Mouse (Mus musculus) G1E (cell line): ENCODE results near the gene Cerk. TPM values are rescaled to one million over a fixed set of nuclear protein-coding genes. Genes with fewer than 3 reads are reported as not detected.
A peak's percentile ranks its signal among the peaks of the same experiment; 100 is the strongest.
"Not testable (repeated sequence)": the region's sequence is repeated elsewhere in the genome, so short reads cannot be mapped to it uniquely, and the experiment has no call there.

Experiments used
- ATAC-seq: 2 replicates; pipeline ENCODE4 v1.8.0; 2016; ENCODE audit warnings: mild to moderate bottlenecking; ENCODE audit not compliant: insufficient number of reproducible peaks, poor library complexity, low FRiP score, severe bottlenecking; ENCODE audit errors: extremely low read depth
- DNase-seq: peaks from one replicate; pipeline ENCODE4 v3.0.0; 2012; ENCODE audit warnings: low spot score
- H3K27me3 ChIP-seq: 2 replicates; pipeline ENCODE4 v1.6.1; 2012; ENCODE audit warnings: mild to moderate bottlenecking, low read length, inconsistent platforms; ENCODE audit not compliant: insufficient read depth
- H3K36me3 ChIP-seq: replicated peaks from 2 replicates; pipeline ENCODE3; 2012; ENCODE audit warnings: mild to moderate bottlenecking, inconsistent platforms
- H3K4me1 ChIP-seq: 2 replicates; pipeline ENCODE4 v1.6.1; 2012; ENCODE audit warnings: low read depth, low read length, inconsistent platforms, mixed read lengths; ENCODE audit not compliant: insufficient read depth
- H3K4me3 ChIP-seq: 2 replicates; pipeline ENCODE4 v1.5.1; 2012; ENCODE audit warnings: low read depth, mild to moderate bottlenecking, inconsistent platforms, low read length, moderate library complexity, mixed read lengths
- H3K9me3 ChIP-seq: replicated peaks from 2 replicates; pipeline ENCODE4 v1.6.1; 2012; ENCODE audit warnings: inconsistent platforms
- CTCF ChIP-seq: IDR thresholded peaks from 2 replicates; pipeline ENCODE4 v1.5.1; 2012; ENCODE audit warnings: low read depth, low read length, inconsistent platforms, mixed read lengths
- GATA1 ChIP-seq: IDR thresholded peaks from 2 replicates; pipeline ENCODE4 v1.6.1; 2012; ENCODE audit warnings: borderline replicate concordance, low read length, inconsistent platforms, mixed read lengths
- GATA2 ChIP-seq: IDR thresholded peaks from 2 replicates; pipeline ENCODE4 v1.6.1; 2012; ENCODE audit warnings: low read depth, low read length, inconsistent platforms, borderline replicate concordance
- POLR2AphosphoS5 ChIP-seq: IDR thresholded peaks from 2 replicates; pipeline ENCODE4 v1.6.1; 2012; ENCODE audit warnings: low read depth, low read length, inconsistent platforms; ENCODE audit not compliant: insufficient replicate concordance
- TAL1 ChIP-seq: conservative IDR thresholded peaks from 2 replicates; pipeline ENCODE4 v1.6.1; 2012; ENCODE audit warnings: low read depth, low read length, inconsistent platforms, mixed read lengths
- polyA plus RNA-seq: library from polyadenylated mRNA; stranded (reverse); fragments of >175 nt; gene quantifications from 2 replicates; pipeline ENCODE4 v1.2.3, GENCODE M21; 2012
- total RNA-seq, 2 experiments: library from RNA; stranded (forward) in 1 of 2; stranded (reverse) in 1 of 2; fragments of 200-1000 nt in 1 of 2; fragments of >200 nt in 1 of 2; fragmentation: Nextera tagmentation in 1 of 2; gene quantifications; 2 replicates each; pipeline ENCODE4 v1.2.3; 2014 to 2017

Gene Cerk
- total and polyA plus RNA-seq, 3 experiments = 0.01 to 0.22 TPM; not detected in 1

DNA sequence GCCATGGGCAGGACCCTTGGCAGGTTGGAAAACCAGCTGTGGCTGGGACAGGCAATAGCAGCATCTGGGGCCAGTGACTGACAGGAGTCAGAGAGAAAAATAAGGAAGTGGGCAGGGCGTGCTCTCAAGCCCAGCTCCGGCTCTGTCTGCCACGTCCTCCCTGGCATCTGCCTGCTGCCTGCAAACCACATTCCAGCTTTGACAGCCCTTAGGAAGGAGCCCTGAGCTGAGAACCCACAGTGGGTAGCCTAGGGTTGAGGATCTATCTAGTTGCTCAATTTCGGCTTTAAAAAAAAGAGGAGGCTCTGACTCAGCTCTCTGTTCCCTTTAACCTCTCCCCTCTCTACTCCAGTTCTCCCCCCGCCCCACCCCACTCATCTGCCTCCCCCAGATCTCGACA, 16.7 kb upstream of the Cerk start:
- Histone ChIP-seq H3K4me1 (peaks cover 47% of the 10 kb centered on the region), H3K4me3 (peak overlapping the region; percentile 63; the same call in 1 of the 2 replicates), H3K27me3 (peaks cover 26% of the 10 kb centered on the region), H3K36me3 (no peaks in the 10 kb centered on the region), H3K9me3 (no peaks in the 10 kb centered on the region)
- ATAC-seq (peak; percentile 75), DNase-seq (peak; percentile 79)
- TF ChIP-seq CTCF (no peak), POLR2AphosphoS5 (no peak), GATA2 (no peak), GATA1 (no peak), TAL1 (no peak)

GRCm38 (mm10) chr15:86201696-86202330, 15.9 kb upstream of the Cerk start:
- H3K4me1 ChIP-seq = peaks cover 47% of the 10 kb centered on the region
- no peak overlapping the region for H3K4me3 ChIP-seq
- peaks cover 27% of the 10 kb centered on the region for H3K27me3 ChIP-seq
- no peaks in the 10 kb centered on the region for H3K9me3 ChIP-seq
- H3K36me3 ChIP-seq = no peaks in the 10 kb centered on the region
- ATAC-seq (no peak), DNase-seq (no peak)
- no peak for TF ChIP-seq GATA2
- TF ChIP-seq TAL1 = no peak
- no peak for TF ChIP-seq CTCF
- TF ChIP-seq POLR2AphosphoS5 = no peak
- TF ChIP-seq GATA1 = no peak

DNA sequence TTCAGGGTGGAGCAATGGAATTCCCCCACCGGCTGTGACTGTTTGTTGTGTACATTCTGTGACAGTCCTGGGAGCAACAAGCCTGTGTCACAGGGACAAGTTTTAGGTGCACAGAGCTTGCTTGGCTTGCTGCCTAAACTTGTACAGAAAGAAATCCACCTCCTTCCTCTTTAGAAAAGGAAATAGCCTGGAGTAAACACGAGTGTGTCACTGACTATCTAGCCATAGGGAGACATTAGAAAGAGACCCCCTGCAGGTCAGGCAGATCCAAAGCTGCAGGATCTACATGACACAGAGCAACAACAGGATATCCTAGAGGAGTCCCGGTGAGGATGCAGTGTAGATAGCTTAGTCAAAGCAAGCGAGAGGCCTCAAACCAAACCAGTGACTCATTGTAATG, 15.2 kb upstream of the Cerk start:
- Histone ChIP-seq H3K4me3 (no peak overlapping the region), H3K27me3 (peaks cover 29% of the 10 kb centered on the region), H3K9me3 (no peaks in the 10 kb centered on the region), H3K4me1 (peaks cover 47% of the 10 kb centered on the region), H3K36me3 (no peaks in the 10 kb centered on the region)
- TF ChIP-seq GATA1 (no peak), CTCF (no peak), GATA2 (no peak), TAL1 (no peak), POLR2AphosphoS5 (no peak)
- DNase-seq = no peak
- no peak for ATAC-seq

DNA sequence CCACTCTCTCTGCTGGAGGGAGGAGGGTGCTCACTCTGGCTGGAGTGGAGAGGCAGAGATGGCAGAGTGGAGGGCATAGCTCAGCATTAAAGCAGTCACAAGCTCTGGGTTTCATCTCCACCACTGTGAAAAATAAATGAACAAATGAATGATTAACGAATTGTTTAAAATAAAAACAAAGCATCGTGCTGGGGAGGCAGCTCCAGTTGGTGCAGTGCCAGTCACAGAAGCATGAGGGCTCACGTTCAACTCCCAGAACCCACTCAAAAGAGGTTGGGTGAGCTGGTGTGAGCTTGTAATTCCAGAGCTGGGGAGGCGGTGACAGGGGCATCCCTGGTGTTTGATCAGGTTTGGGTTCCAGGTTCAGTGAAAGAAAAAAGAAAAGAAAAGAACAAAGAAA, 14.2 kb upstream of the Cerk start:
- H3K4me3 ChIP-seq = no peak overlapping the region
- DNase-seq (no peak), ATAC-seq (no peak)
- H3K9me3 ChIP-seq = no peaks in the 10 kb centered on the region
- H3K4me1 ChIP-seq = peaks cover 46% of the 10 kb centered on the region
- TF ChIP-seq GATA2 (no peak), GATA1 (no peak), CTCF (no peak)
- H3K27me3 ChIP-seq = peaks cover 29% of the 10 kb centered on the region
- no peaks in the 10 kb centered on the region for H3K36me3 ChIP-seq

GRCm38 (mm10) chr15:86199482-86199881, 13.5 kb upstream of the Cerk start:
- ATAC-seq (no peak), DNase-seq (no peak)
- Histone ChIP-seq H3K9me3 (0 out of 2 replicates have a peak, but pooled peaks cover under 1% of the 10 kb centered on the region), H3K36me3 (no peaks in the 10 kb centered on the region), H3K27me3 (peaks cover 29% of the 10 kb centered on the region), H3K4me1 (peaks cover 39% of the 10 kb centered on the region), H3K4me3 (no peak overlapping the region)
- TF ChIP-seq CTCF (no peak), POLR2AphosphoS5 (no peak), GATA2 (no peak), GATA1 (no peak), TAL1 (no peak)

DNA sequence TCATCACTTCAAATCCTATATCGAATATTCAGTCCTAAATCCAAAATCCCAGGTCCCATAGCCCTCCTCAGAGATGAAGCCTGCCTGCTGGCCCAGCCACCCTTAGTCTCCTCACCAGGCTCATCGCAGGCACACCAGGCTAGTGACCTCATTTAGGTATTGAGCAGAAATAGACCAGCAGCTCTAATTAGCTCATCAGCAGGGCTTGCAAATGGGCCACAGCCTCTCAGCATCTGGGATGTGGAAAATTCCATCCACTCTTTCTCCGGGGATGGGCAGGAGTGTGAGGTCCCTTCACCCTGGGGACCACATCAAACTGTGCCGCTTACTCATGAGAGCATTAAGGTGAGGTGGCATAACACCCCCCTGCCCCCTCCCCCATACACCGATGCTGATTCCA, 13.1 kb upstream of the Cerk start:
- Histone ChIP-seq H3K4me1 (peaks cover 35% of the 10 kb centered on the region), H3K9me3 (0 out of 2 replicates have a peak, but pooled peaks cover 2% of the 10 kb centered on the region), H3K4me3 (no peak overlapping the region), H3K27me3 (peaks cover 29% of the 10 kb centered on the region), H3K36me3 (no peaks in the 10 kb centered on the region)
- ATAC-seq = no peak
- no peak for DNase-seq
- TF ChIP-seq CTCF (no peak), GATA2 (no peak), POLR2AphosphoS5 (no peak), TAL1 (no peak), GATA1 (no peak)

DNA sequence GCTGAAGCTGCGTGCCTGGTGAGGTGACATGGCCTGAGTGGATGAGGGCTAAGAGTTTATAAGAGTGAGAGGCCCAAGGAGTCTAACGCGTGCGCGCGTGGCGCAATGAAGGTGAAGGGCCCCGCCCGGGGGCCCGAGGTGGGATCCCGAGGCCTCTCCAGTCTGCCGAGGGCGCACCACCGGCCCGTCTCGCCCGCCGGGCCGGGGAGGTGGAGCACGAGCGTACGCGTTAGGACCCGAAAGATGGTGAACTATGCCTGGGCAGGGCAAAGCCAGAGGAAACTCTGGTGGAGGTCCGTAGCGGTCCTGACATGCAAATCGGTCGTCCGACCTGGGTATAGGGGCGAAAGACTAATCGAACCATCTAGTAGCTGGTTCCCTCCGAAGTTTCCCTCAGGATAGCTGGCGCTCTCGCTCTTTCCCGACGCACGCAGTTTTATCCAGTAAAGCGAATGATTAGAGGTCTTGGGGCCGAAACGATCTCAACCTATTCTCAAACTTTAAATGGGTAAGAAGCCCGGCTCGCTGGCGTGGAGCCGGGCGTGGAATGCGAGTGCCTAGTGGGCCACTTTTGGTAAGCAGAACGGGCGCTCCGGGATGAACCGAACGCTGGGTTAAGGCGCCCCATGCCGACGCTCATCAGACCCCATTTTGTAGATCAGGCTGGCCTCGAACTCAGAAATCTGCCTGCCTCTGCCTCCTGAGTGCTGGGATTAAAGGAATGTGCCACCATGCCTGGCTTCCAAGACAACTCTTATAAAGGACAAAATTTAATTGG, 8.9 kb upstream of the Cerk start:
- H3K36me3 ChIP-seq, H3K4me3 ChIP-seq, H3K4me1 ChIP-seq, H3K9me3 ChIP-seq, DNase-seq: not testable (repeated sequence)
- peak; percentile 100 for ATAC-seq
- H3K27me3 ChIP-seq = peaks cover 32% of the 10 kb centered on the region
